Mouse (Mus musculus) thymus, adult 2 months (tissue): ENCODE results near the gene Slc4a1. TPM values are rescaled to one million over a fixed set of nuclear protein-coding genes. Genes with fewer than 3 reads are reported as not detected.
"Not testable (repeated sequence)": the region's sequence is repeated elsewhere in the genome, so short reads cannot be mapped to it uniquely, and the experiment has no call there.

Experiments used
- DNase-seq: peaks from one replicate; pipeline ENCODE4 v3.0.0; 2021
- H3K27ac ChIP-seq: fragments of 200-500 bp; 2 replicates; pipeline ENCODE4 v1.5.1; 2012; ENCODE audit warnings: low read length, control low read depth; ENCODE audit not compliant: control insufficient read depth, insufficient read depth
- H3K27me3 ChIP-seq: fragments of 200-500 bp; 2 replicates; pipeline ENCODE4 v1.6.1; 2012; ENCODE audit warnings: mild to moderate bottlenecking, low read length, moderate library complexity, mixed read lengths; ENCODE audit not compliant: control insufficient read depth, insufficient read depth
- H3K36me3 ChIP-seq: fragments of 200-500 bp; 2 replicates; pipeline ENCODE4 v1.6.1; 2012; ENCODE audit warnings: mild to moderate bottlenecking, low read length, moderate library complexity; ENCODE audit not compliant: control insufficient read depth, insufficient read depth
- H3K4me1 ChIP-seq: fragments of 200-500 bp; replicated peaks from 2 replicates; pipeline ENCODE4 v1.6.1; 2012; ENCODE audit warnings: low read length; ENCODE audit not compliant: control insufficient read depth, insufficient read depth
- H3K4me3 ChIP-seq: fragments of 200-500 bp; 2 replicates; pipeline ENCODE4 v1.5.1; 2012; ENCODE audit warnings: mild to moderate bottlenecking, low read length, control low read depth, moderate library complexity; ENCODE audit not compliant: control insufficient read depth, insufficient read depth
- CTCF ChIP-seq: fragments of 200-500 bp; IDR thresholded peaks from 2 replicates; pipeline ENCODE4 v1.5.1; 2012; ENCODE audit warnings: mild to moderate bottlenecking, control low read depth, low read length, moderate library complexity, borderline replicate concordance; ENCODE audit not compliant: control insufficient read depth, poor library complexity, insufficient read depth; ENCODE audit errors: extremely low read depth
- POLR2A ChIP-seq: fragments of 200-500 bp; IDR thresholded peaks from 2 replicates; pipeline ENCODE4 v1.6.1; 2012; ENCODE audit warnings: mild to moderate bottlenecking, low read length, control low read depth, moderate library complexity; ENCODE audit not compliant: control insufficient read depth, poor library complexity, insufficient read depth; ENCODE audit errors: extremely low read depth
- WGBS: fragments of 180-500 bp; shearing (Covaris S2); methylation state at CpG from one replicate; pipeline ENCODE4 v1.1.7; 2018; 5-methylcytosine and 5-hydroxymethylcytosine counted together
- polyA plus RNA-seq: library from polyadenylated mRNA; depleted of rRNA; stranded (reverse); fragments of >200 nt; gene quantifications from 2 replicates; pipeline ENCODE4 v1.2.3, GENCODE M21; 2012

Slc4a1 gene
- polyA plus RNA-seq, 1 experiment: 0.34 TPM

DNA sequence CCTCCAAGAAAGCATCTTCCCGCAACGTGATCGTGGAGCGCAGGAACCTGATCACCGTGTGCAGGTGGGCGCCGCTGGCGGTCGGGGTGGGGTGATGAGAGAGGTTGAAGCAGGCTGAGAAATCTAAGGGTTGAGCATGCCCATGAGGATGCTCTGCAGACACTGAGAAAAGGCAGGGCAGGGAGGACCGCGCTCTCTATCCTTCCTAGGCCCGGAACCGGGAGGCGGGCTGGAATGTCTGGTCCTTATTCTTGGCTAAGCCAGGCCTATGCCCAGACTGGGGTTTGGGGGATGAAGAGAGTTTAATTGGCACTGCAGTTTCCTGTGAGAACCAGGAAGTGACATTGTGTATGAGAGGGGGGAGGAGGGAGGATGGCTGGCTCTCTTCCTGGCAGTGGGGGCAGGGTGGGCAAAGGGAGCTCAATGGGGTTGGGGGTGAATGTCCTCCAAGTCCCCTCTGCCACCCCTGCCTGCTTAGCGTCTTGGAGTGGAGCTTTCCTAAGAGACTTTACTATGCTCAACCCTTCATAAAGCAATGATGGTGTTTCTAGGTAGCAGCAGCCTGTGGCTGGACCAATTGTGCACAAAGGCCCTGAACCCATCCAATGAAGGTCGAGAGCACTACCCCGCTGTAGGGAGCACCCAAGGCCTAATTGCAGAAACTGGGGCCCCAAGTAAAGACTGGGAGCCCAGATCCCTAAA lies 27.9 kb upstream of the Slc4a1 start:
- H3K4me3 ChIP-seq: peak overlapping the region; percentile 22

DNA sequence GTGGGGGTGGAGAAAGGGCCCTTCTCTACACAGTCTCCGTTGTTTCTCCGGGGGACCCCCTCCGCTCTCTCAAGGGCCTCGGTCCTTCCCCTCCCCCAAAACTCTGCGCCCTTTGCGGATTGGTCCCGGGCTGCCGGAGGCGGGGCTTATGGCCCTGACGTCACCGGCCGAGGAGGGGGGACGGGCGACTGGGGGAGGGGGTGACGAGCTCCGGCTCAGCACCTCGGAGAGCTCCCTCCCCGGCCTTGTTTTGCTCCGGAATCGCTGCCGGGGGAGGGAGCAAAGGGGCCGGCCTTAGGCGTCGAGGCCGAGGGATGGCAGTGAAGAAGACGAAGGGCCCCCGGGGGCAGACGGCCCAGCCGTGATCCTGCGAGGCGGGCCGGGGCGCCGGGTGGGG lies 27.2 kb upstream of the Slc4a1 start, which contains the start of gene Rundc3a:
Gene Rundc3a, plus strand, starts transcription at position 166 of the 397 bp plus-strand sequence.
- H3K36me3 ChIP-seq: no peaks in the 10 kb centered on the region
- no peak for TF ChIP-seq CTCF
- H3K4me3 ChIP-seq: peak within 1 kb of the TSS; percentile 22
- WGBS: 1% methylated on average over 34 of the region's 34 CpGs
- H3K4me1 ChIP-seq: peaks cover 16% of the 10 kb centered on the region
- no peak within 1 kb of the TSS for H3K27ac ChIP-seq
- H3K27me3 ChIP-seq: 0 out of 2 replicates have a peak, but pooled peaks cover 2% of the 10 kb centered on the region
- peak; percentile 86 for DNase-seq

More for the DNA sequence above, 27.9 kb upstream of the Slc4a1 start:
- TF ChIP-seq POLR2A (no peak), CTCF (no peak)
- no peak overlapping the region for H3K27ac ChIP-seq
- WGBS: 13% methylated on average over 17 of the region's 17 CpGs
- peak; percentile 23 for DNase-seq
- H3K4me1 ChIP-seq: peaks cover 16% of the 10 kb centered on the region
- H3K27me3 ChIP-seq: peaks cover 3% of the 10 kb centered on the region; the same call in 1 of the 2 replicates
- no peaks in the 10 kb centered on the region for H3K36me3 ChIP-seq

DNA sequence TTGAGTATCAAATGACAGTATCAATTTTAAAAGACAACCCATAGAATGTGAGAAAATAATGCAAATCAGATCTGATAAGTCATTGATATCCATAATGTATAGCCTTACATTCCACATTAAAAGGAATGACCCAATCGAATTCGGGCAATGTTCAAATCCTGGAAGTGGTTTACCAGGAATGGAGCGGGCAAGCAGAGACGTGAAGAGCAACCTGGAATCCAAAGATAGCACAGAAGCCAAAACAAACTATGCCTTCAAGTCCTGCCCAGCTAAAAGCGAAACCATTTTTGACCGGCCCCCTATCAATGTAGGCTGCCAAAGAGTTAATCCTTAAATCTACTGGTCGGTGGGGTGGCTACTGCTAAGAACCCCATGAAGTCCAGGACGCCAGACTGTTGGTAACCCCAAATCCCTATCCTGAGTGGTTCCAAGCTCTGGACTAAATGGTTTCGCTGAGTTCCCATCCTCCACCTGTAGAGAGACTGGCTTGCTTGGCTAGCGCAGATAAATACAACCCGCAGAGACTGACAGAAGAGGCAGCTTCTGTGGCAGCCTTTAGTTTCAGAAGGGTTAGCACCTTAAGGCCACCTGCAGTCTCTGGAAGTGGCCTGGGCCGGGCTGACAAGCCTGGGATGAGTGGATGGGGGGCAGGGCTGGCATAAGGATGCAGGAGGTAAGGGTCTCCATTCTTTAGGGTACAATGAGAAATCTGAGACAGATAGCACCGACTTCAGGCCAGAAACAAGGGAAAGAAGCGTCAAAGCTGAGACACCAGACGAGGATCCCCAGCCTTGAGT lies 26.6 kb upstream of the Slc4a1 start:
- Histone ChIP-seq H3K27me3 (0 out of 2 replicates have a peak, but pooled peaks cover 2% of the 10 kb centered on the region), H3K4me3 (no peak overlapping the region), H3K27ac (no peak overlapping the region), H3K36me3 (no peaks in the 10 kb centered on the region), H3K4me1 (peaks cover 16% of the 10 kb centered on the region)
- 26% methylated on average over 15 of the region's 15 CpGs for WGBS
- TF ChIP-seq POLR2A (no peak), CTCF (no peak)
- no peak for DNase-seq

DNA sequence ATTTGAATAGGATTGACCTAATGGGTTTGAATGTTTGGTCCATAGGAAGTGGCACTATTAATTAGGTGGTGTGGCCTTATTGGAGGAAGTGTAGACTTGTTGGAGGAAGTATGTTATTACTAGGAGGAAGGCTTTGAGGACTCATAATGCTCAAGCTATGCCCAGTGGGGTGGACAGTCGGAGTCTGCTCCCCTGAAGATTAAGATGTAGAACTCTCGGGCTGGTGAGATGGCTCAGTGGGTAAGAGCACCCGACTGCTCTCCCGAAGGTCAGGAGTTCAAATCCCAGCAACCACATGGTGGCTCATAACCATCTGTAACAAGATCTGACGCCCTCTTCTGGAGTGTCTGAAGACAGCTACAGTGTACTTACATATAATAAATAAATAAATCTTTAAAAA lies 23.4 kb upstream of the Slc4a1 start:
- not testable (repeated sequence) for H3K27me3 ChIP-seq, H3K36me3 ChIP-seq, H3K4me3 ChIP-seq, H3K27ac ChIP-seq, DNase-seq
- WGBS: 83% methylated on average over 4 of the region's 5 CpGs
- peaks cover 16% of the 10 kb centered on the region for H3K4me1 ChIP-seq

DNA sequence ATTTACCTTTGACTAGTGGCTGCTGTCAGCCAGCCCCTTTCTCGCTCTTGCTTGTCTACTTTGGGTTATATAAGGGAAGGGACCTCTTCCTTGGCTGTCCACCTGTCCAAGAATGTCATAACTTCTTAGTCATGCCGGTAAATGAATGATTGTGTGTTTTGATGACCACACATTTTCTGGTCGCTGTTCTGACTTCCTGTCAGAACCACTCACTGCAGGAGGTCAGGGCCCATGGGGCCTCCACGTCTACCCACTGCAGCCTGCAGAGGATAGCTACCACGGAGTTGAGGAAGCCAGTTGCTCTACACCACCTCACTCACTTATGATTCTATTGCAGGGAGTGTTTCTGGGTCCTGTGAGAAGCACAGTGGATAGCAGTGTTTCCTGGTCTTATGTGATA lies 20.1 kb upstream of the Slc4a1 start:
- Histone ChIP-seq H3K4me3 (no peak overlapping the region), H3K27ac (no peak overlapping the region), H3K27me3 (0 out of 2 replicates have a peak, but pooled peaks cover 2% of the 10 kb centered on the region), H3K4me1 (no peaks in the 10 kb centered on the region), H3K36me3 (no peaks in the 10 kb centered on the region)
- DNase-seq: no peak
- no peak for TF ChIP-seq CTCF
- TF ChIP-seq POLR2A: no peak
- WGBS: 26% methylated on average over 5 of the region's 5 CpGs

DNA sequence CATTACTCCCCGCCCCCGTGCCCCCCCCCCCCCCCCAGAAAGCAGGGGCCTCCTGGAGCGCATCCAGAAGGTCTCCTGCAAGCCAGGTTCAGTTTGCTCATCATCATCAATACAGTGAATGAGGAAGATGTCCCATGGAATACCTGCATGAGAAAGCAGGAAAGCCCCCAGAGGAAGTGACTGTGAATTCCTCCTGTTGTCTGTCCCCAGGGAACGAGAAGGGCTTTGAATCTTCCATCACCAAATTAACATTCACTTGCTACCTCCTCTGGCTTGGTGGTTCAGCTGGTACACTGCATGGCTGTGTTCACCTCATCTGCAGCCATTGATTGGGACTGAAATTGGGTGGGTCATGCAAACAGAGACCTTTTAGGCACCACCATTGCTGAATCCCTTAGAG lies 19.1 kb upstream of the Slc4a1 start:
- 53% methylated on average over 4 of the region's 4 CpGs for WGBS
- no peak for TF ChIP-seq POLR2A
- no peak for TF ChIP-seq CTCF
- H3K36me3 ChIP-seq: no peaks in the 10 kb centered on the region
- H3K27ac ChIP-seq: no peak overlapping the region
- DNase-seq: no peak
- no peak overlapping the region for H3K4me3 ChIP-seq
- no peaks in the 10 kb centered on the region for H3K4me1 ChIP-seq
- H3K27me3 ChIP-seq: no peaks in the 10 kb centered on the region

- Histone ChIP-seq H3K4me1 (no peaks in the 10 kb centered on the region), H3K27me3 (no peaks in the 10 kb centered on the region), H3K4me3 (no peak overlapping the region), H3K36me3 (no peaks in the 10 kb centered on the region), H3K27ac (no peak overlapping the region)
- no peak for TF ChIP-seq POLR2A
- DNase-seq: no peak
- 72% methylated on average over 2 of the region's 2 CpGs for WGBS
These were observed 18.4 kb upstream of the Slc4a1 start for GRCm38 (mm10) chr11:102384418-102384817.
